ENCODE assay signal across 8 mouse cellular contexts in genomic region chr6:86848915-86849644, GRCm38 (mm10). TPM values are rescaled to one million over a fixed set of nuclear protein-coding genes. Genes with fewer than 3 reads are reported as not detected.
DNase-seq lines count a peak whose midpoint lies in the region; ATAC-seq and TF ChIP-seq lines count a peak whose summit lies in the region.

Gene Aak1 (plus strand): TSS chr6:86849517.

- peak within 1 kb of the TSS; percentile 98 for H3K27ac ChIP-seq in forebrain, embryonic 15.5 days (replicated peaks)

- intact Hi-C loops in heart, postnatal 25 days (cut with DNase I), result loop anchor here (2.0 kb wide), 1 partner anchor 14 kb away; no protein-coding TSS in a partner anchor

- 0 out of 2 replicates have a peak, but pooled peaks have one; percentile 54 for TF ChIP-seq POLR2A in lung, adult 2 months (IDR thresholded peaks at IDR 0.05; ENCODE audit: borderline replicate concordance, extremely low read depth, low read depth, low read length)

- H3K9me3 ChIP-seq in forebrain, embryonic 15.5 days, result no peaks in the 10 kb centered on the region

- under 1% methylated on average over 60 of the region's 60 CpGs for WGBS in forebrain, embryonic 15.5 days
- under 1% methylated on average over 60 of the region's 60 CpGs for WGBS in lung, adult 2 months

- peak; percentile 93 for ATAC-seq in forebrain, embryonic 15.5 days (replicated peaks)
- ATAC-seq in neutrophil, adult 5-6 weeks (ENCODE audit: extremely low read depth, insufficient number of reproducible peaks, low FRiP score, poor library complexity, severe bottlenecking), result peak; percentile 72

- TF ChIP-seq CTCF in lung, adult 2 months (IDR thresholded peaks at IDR 0.05; ENCODE audit: insufficient read depth, low read length), result no peak

- peaks cover 41% of the 10 kb centered on the region for H3K4me1 ChIP-seq in forebrain, embryonic 15.5 days
- H3K4me1 ChIP-seq in lung, adult 2 months (ENCODE audit: control insufficient read depth, insufficient read depth, low read length), result peaks cover 25% of the 10 kb centered on the region

- H3K36me3 ChIP-seq in forebrain, embryonic 15.5 days, result no peaks in the 10 kb centered on the region

- peak; percentile 94 for DNase-seq in ES-CJ7 (ENCODE audit: low read depth, low spot score)
- peak; percentile 90 for DNase-seq in cerebellum, adult 11 months
- DNase-seq in heart, postnatal 25 days (ENCODE audit: low spot score), result peak; percentile 83
- peak; percentile 89 to 94 for DNase-seq in layer of hippocampus, adult 18-20 months (ENCODE audit: low spot score in 2 of 2)
- DNase-seq in lung, adult 2 months, result peak; percentile 95
- DNase-seq in thymus, adult 18-20 months, result peak; percentile 82 to 86

- no peaks in the 10 kb centered on the region for H3K27me3 ChIP-seq in forebrain, embryonic 15.5 days

- H3K4me2 ChIP-seq in forebrain, embryonic 15.5 days (replicated peaks), result peak within 1 kb of the TSS; percentile 81

- peak within 1 kb of the TSS; percentile 82 for H3K9ac ChIP-seq in forebrain, embryonic 15.5 days (replicated peaks)

- H3K4me3 ChIP-seq in forebrain, embryonic 15.5 days, result peak within 1 kb of the TSS; percentile 81
- H3K4me3 ChIP-seq in lung, adult 2 months (replicated peaks; ENCODE audit: extremely low read depth, low read depth, low read length), result peak within 1 kb of the TSS; percentile 78

RNA-seq across cellular contexts. Expression of gene Aak1, which starts in this region (rescaled TPM):
- 36.1 and 39.3 TPM in 2 replicates for polyA plus RNA-seq in forebrain, embryonic 15.5 days (2015; fragmentation: Nextera tagmentation; extraction: Ambion mirVana)
- 10 to 100 TPM; 75.4 to 89.1 TPM for total RNA-seq in heart, postnatal 25 days (2021)
- total RNA-seq in layer of hippocampus, adult 18-20 months (2021), result 100 to 1,000 TPM; 414 to 457 TPM
- 17.7 and 23.0 TPM in 2 replicates for polyA plus RNA-seq in lung, adult 2 months (2012; rRNA removed)
- total RNA-seq in neutrophil, adult 5-6 weeks (2017), result 22.7 and 29.3 TPM in 2 replicates

Comparison
In these comparisons a context has a peak if more than half of its experiments do, and no peak if none do; other contexts are left out.
1. Peak in every context shown above with its lines: DNase-seq, ATAC-seq, H3K4me3 ChIP-seq and H3K27ac ChIP-seq.
2. RNA of gene Aak1 (total RNA-seq): 414 to 457 TPM in layer of hippocampus, adult 18-20 months; 75.4 to 89.1 TPM in heart, postnatal 25 days and 22.7 to 29.3 TPM in neutrophil, adult 5-6 weeks; every median in the first group is over 4 times any median in the second.